Mouse (Mus musculus) testis, adult 2 months (tissue): ENCODE measurements around the gene Golph3.

ENCODE experiments used
- CTCF ChIP-seq: fragments of 200-500 bp; IDR thresholded peaks from 2 replicates; pipeline ENCODE4 v1.5.1; 2012; ENCODE audit warnings: low read depth, mild to moderate bottlenecking, inconsistent platforms, low read length, moderate library complexity; ENCODE audit not compliant: control insufficient read depth, insufficient read depth, insufficient replicate concordance
- POLR2A ChIP-seq: fragments of 200-500 bp; IDR thresholded peaks from 2 replicates; pipeline ENCODE4 v1.6.1; 2012; ENCODE audit warnings: low read depth, mild to moderate bottlenecking, inconsistent platforms, low read length, moderate library complexity; ENCODE audit not compliant: control insufficient read depth

DNA sequence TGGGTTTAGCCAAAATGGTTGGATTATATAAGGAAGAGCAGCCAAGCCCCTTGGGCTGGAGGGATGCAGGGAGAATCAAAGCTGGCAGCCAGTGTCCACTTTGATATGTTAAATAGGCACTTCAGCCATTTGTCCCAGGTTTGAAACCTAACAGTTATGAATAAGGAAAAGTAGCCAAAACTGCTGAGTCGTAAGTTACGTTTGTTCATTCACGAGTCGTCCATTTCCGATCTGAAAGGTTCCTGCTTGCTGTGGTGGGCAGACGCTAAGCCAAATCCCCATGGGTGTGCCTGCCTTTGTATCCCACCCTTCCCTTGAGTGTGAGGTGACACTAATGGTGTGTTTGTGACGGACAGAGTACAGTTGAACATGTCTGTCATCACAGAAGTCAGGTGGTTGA, 9.8 kb upstream of the Golph3 start:
- no peak for TF ChIP-seq CTCF
- peak; percentile 27; the same call in 1 of the 2 replicates for TF ChIP-seq POLR2A
